Mouse (Mus musculus): Measurements from ENCODE around the gene Gan. TPM values are rescaled to one million over a fixed set of nuclear protein-coding genes. Genes with fewer than 3 reads are reported as not detected.

Gan gene
- total and polyA plus RNA-seq, 3 experiments, result 5.6 to 8.7 TPM; not detected in 1

DNA sequence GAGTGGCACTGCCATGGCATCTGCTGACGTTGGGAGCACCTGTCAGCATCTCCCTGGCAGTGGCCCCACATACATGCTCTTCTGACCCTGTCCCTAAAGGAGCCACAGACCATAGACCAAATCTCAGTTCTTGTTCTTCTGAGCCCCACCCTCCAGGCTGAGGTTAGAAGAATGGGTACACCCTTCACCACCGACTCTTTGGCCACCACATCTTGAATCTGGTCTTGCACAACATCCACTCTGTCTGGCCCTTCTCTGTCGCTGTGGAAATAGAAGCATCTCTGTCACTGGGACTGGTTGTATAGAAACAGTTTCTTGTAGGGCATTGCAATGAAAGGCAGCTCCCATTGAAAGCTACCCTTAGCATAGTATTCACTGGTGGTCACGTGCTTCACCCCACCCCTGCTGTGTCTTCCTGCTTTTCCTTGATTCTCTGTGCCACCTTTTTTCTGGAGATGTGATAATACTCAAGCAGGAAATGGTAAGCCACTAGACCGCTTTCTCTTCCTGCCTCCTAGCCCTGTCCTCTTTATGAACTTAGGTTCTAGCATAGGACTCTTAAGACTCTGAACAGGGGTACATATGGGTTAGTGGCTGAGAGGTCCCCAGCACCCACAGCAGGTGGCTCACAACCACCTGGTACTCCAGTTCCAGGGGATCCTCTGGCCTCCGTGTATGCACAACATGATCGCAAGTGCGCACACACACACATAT, 25.9 kb downstream of the Gan start:
- Histone ChIP-seq H3K79me2 (ENCODE audit: control insufficient read depth, insufficient read depth, low read length, poor library complexity) (no peaks in the 10 kb centered on the region), H3K9me3 (replicated peaks; ENCODE audit: insufficient read depth, low read length) (no peaks in the 10 kb centered on the region), H3K4me1 (ENCODE audit: control insufficient read depth in 1 of 2, insufficient read depth in 2 of 2, low read length in 2 of 2) (no peaks in the 10 kb centered on the region), H3K9ac (ENCODE audit: control insufficient read depth, low read depth, low read length, poor library complexity, severe bottlenecking) (no peak overlapping the region), H3K36me3 (ENCODE audit: control insufficient read depth in 1 of 2, insufficient read depth in 2 of 2, low read length in 2 of 2) (peaks cover 0 to 8% of the 10 kb centered on the region in 2 experiments; a peak in 2 of 4 replicates), H3K27ac (ENCODE audit: control insufficient read depth, low read depth, low read length) (no peak overlapping the region), H3K4me3 (ENCODE audit: control insufficient read depth in 1 of 2, insufficient read depth in 1 of 2, low read depth in 2 of 2, low read length in 2 of 2) (no peak overlapping the region), H3K27me3 (ENCODE audit: control insufficient read depth in 1 of 2, insufficient read depth in 2 of 2, low read length in 2 of 2) (no peaks in the 10 kb centered on the region)
- no peak for TF ChIP-seq ZC3H11A (IDR thresholded peaks at IDR 0.05; ENCODE audit: low read depth, low read length)
- no peak for TF ChIP-seq MEF2A (IDR thresholded peaks at IDR 0.05; ENCODE audit: extremely low read depth, insufficient replicate concordance, low read depth, low read length, poor library complexity, severe bottlenecking)
- no peak for TF ChIP-seq SMC3 (IDR thresholded peaks at IDR 0.05; ENCODE audit: low read depth, low read length)
- TF ChIP-seq ETS1 (IDR thresholded peaks at IDR 0.05; ENCODE audit: low read depth, low read length), result no peak
- no peak for TF ChIP-seq HCFC1 (IDR thresholded peaks at IDR 0.05; ENCODE audit: low read depth, low read length)
- TF ChIP-seq POLR2AphosphoS5 (IDR thresholded peaks at IDR 0.05; ENCODE audit: borderline replicate concordance, low read depth, low read length), result no peak
- TF ChIP-seq EP300 (IDR thresholded peaks at IDR 0.05; ENCODE audit: low read depth in 1 of 2, low read length in 2 of 2), result no peak
- TF ChIP-seq CHD1 (IDR thresholded peaks at IDR 0.05; ENCODE audit: low read depth, low read length), result no peak
- no peak for TF ChIP-seq MAFK (IDR thresholded peaks at IDR 0.05; ENCODE audit: borderline replicate concordance, low read depth, low read length)
- no peak for DNase-seq (ENCODE audit: low read depth, low spot score)

DNA sequence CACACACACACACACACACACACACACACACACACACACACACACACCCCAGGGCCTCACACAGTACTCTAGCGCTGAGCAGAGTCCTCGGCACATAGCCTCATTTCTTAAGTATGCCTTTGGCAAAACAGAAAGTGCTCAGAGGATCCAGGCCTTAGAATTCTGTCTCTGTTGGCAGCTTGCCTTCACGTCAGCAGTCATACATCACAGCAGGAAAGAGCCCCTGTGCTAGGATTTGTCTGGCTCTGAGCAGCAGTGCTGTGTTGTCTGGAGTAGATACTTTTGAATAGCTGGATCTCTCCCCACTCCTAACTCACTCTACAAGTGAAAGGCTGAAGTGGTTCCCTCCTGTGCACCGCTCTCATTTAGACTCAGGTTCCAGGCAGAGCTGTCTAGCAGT, 36.4 kb downstream of the Gan start:
- H3K27me3 ChIP-seq (ENCODE audit: control insufficient read depth in 1 of 2, insufficient read depth in 2 of 2, low read length in 2 of 2), result no peaks in the 10 kb centered on the region
- DNase-seq (ENCODE audit: low read depth, low spot score), result no peak
- TF ChIP-seq MAX (IDR thresholded peaks at IDR 0.05; ENCODE audit: low read length), result no peak
- TF ChIP-seq NRF1 (IDR thresholded peaks at IDR 0.05; ENCODE audit: insufficient read depth, low read depth, low read length, poor library complexity, severe bottlenecking), result no peak
- no peak for TF ChIP-seq ELF1 (IDR thresholded peaks at IDR 0.05; ENCODE audit: low read depth, low read length)
- TF ChIP-seq RCOR1 (IDR thresholded peaks at IDR 0.05; ENCODE audit: low read depth, low read length), result no peak
- TF ChIP-seq E2F4 (IDR thresholded peaks at IDR 0.05; ENCODE audit: borderline replicate concordance, low read depth, low read length), result no peak
- no peak for TF ChIP-seq SMC3 (IDR thresholded peaks at IDR 0.05; ENCODE audit: low read depth, low read length)
- no peak for TF ChIP-seq MAFK (IDR thresholded peaks at IDR 0.05; ENCODE audit: borderline replicate concordance, low read depth, low read length)
- no peak for TF ChIP-seq EP300 (IDR thresholded peaks at IDR 0.05; ENCODE audit: low read depth in 1 of 2, low read length in 2 of 2)
- no peak for TF ChIP-seq ETS1 (IDR thresholded peaks at IDR 0.05; ENCODE audit: low read depth, low read length)
- peaks cover 2 to 19% of the 10 kb centered on the region in 2 experiments; a peak in 3 of 4 replicates for H3K36me3 ChIP-seq (ENCODE audit: control insufficient read depth in 1 of 2, insufficient read depth in 2 of 2, low read length in 2 of 2)
- H3K27ac ChIP-seq (ENCODE audit: control insufficient read depth, low read depth, low read length), result no peak overlapping the region
- no peak overlapping the region for H3K4me3 ChIP-seq (ENCODE audit: control insufficient read depth in 1 of 2, insufficient read depth in 1 of 2, low read depth in 2 of 2, low read length in 2 of 2)
- peaks cover 14 to 22% of the 10 kb centered on the region in 2 experiments for H3K4me1 ChIP-seq (ENCODE audit: control insufficient read depth in 1 of 2, insufficient read depth in 2 of 2, low read length in 2 of 2)
- no peaks in the 10 kb centered on the region for H3K79me2 ChIP-seq (ENCODE audit: control insufficient read depth, insufficient read depth, low read length, poor library complexity)
- H3K9me3 ChIP-seq (replicated peaks; ENCODE audit: insufficient read depth, low read length), result no peaks in the 10 kb centered on the region
- H3K9ac ChIP-seq (ENCODE audit: control insufficient read depth, low read depth, low read length, poor library complexity, severe bottlenecking), result no peak overlapping the region

All from MEL (cell line).